ENCODE assay signal across 10 mouse cellular contexts in genomic region chr5:120194309-120194941, GRCm38 (mm10).
DNase-seq lines count a peak whose midpoint lies in the region; ATAC-seq and TF ChIP-seq lines count a peak whose summit lies in the region.
"Had no signal": no experiment of that assay in that cellular context is flagged by ENCODE, and none has a peak within 500 bp of the region (broad histone marks: within the 10 kb centered on the region; RNA-seq: fewer than 3 reads in every experiment).

No protein-coding gene starts in this region.

- H3K4me3 ChIP-seq in left cerebral cortex, adult 2 months: no peak overlapping the region
- no peak overlapping the region for H3K4me3 ChIP-seq in midbrain, embryonic 15.5 days

- intact Hi-C loops in left cerebral cortex, adult 2 months (cut with DNase I): no loop called here

- peak; percentile 36 to 50 for DNase-seq in left cerebral cortex, adult 2 months (ENCODE audit: extremely low spot score in 1 of 2, low spot score in 2 of 2)
- DNase-seq in left cerebral cortex, adult 8-10 months (ENCODE audit: low spot score in 2 of 2): no peak
- no peak for DNase-seq in kidney, postnatal 14 days
- DNase-seq in adrenal gland, adult 8-10 months: no peak
- no peak for DNase-seq in frontal cortex, postnatal 25 days (ENCODE audit: low spot score in 2 of 2)
- DNase-seq: kidney, adult 9 months had no signal

- no peaks in the 10 kb centered on the region for H3K9me3 ChIP-seq in midbrain, embryonic 15.5 days

- H3K27me3 ChIP-seq in midbrain, embryonic 15.5 days (replicated peaks): no peaks in the 10 kb centered on the region

- no peak overlapping the region for H3K4me2 ChIP-seq in midbrain, embryonic 15.5 days

- peak; percentile 42 for ATAC-seq in common myeloid progenitor, adult 5-6 weeks (replicated peaks; ENCODE audit: low read depth, poor library complexity, severe bottlenecking)
- peak; percentile 30 to 34; a peak in 1 of 4 replicates for ATAC-seq in hematopoietic stem cell, adult 5-6 weeks (replicated peaks in 1 of 2; ENCODE audit: insufficient read depth in 1 of 2, low FRiP score in 2 of 2, low TSS enrichment in 1 of 2, low read depth in 1 of 2, poor library complexity in 2 of 2, severe bottlenecking in 2 of 2)
- ATAC-seq in midbrain, embryonic 15.5 days (replicated peaks): peak; percentile 41; the same call in 1 of the 2 replicates

- 0 out of 2 replicates have a peak overlapping the region, but pooled peaks have one; percentile 18 for H3K9ac ChIP-seq in midbrain, embryonic 15.5 days

- no peak for TF ChIP-seq CTCF in left cerebral cortex, adult 2 months (IDR thresholded peaks at IDR 0.05)

- H3K4me1 ChIP-seq in midbrain, embryonic 15.5 days: peaks cover 72% of the 10 kb centered on the region

- no peaks in the 10 kb centered on the region for H3K36me3 ChIP-seq in midbrain, embryonic 15.5 days (replicated peaks)

- WGBS in midbrain, embryonic 15.5 days: 38% methylated on average over 16 of the region's 16 CpGs

- H3K27ac ChIP-seq in left cerebral cortex, adult 2 months: no peak overlapping the region
- H3K27ac ChIP-seq in midbrain, embryonic 15.5 days: peak overlapping the region; percentile 80
- H3K27ac ChIP-seq: macrophage had no signal

Comparison
In these comparisons a context has a peak if more than half of its experiments do, and no peak if none do; other contexts are left out.
1. DNase-seq: peak in left cerebral cortex, adult 2 months (2 of 2); none in left cerebral cortex, adult 8-10 months (0 of 2), kidney, postnatal 14 days (single experiment), adrenal gland, adult 8-10 months (single experiment) and frontal cortex, postnatal 25 days (0 of 2).
2. Peak in every context shown above with its lines, with median percentiles within 50 percentile points of each other: ATAC-seq.